Mouse (Mus musculus): ENCODE measurements at regions not wholly inside any gene's neighbourhood (a gene's known extent, or its start where the extent isn't known, plus 50 kb on each side); places are given as distances from the start of the nearest gene placed in this dataset.
A peak's percentile ranks its signal among the peaks of the same experiment; 100 is the strongest.

DNA sequence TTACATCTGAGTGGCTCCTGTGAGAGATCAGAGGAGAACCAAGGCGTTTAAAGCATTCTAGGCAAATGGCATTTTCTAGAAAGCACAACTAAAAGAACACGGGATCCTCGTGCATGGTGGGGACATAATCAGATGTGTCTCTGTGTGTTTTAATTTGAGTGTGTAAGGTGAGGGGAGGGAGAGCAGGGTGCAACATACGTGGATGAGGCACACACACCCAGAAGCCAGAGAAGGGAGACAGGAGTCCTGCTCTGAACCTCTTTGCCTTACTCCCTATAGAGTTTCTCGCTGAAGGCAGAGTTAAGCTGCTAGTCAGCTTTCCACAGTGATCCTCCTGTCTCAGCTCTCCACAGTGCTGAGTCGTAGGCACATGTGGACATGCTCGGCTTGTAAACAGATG, 386.1 kb downstream of the Cbln4 start:
- ATAC-seq (ENCODE audit: low read depth), result no peak
- Histone ChIP-seq H3K27me3 (no peaks in the 10 kb centered on the region), H3K27ac (replicated peaks) (no peak overlapping the region), H3K9me3 (no peaks in the 10 kb centered on the region), H3K9ac (no peak overlapping the region), H3K36me3 (no peaks in the 10 kb centered on the region), H3K4me3 (no peak overlapping the region), H3K4me2 (no peak overlapping the region), H3K4me1 (replicated peaks) (peaks cover 5% of the 10 kb centered on the region; the same call in 1 of the 2 replicates)
- WGBS, result 61% methylated on average over 7 of the region's 7 CpGs

DNA sequence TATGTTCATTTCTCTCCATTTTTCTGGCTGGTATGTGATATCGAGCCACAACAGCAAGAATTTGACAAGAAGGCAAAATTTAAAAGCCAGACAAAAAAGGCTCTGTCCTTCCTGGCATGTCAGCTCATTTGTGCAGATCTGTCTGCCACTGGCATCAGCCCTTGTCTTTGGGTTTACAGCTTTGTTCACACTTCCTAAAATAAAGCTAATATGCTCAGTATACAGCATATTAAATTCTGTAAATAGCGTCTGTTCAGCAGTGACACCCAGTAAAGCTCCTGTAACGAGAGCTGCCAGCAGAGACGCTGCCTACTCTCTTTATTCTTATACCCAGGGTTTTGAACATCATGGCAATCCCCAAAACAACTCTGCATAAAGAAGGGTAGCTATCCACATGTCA, 401.5 kb downstream of the Cbln4 start:
- no peak for ATAC-seq (ENCODE audit: low read depth)
- H3K27ac ChIP-seq (replicated peaks), result no peak overlapping the region
- WGBS, result 83% methylated on average over 4 of the region's 4 CpGs

DNA sequence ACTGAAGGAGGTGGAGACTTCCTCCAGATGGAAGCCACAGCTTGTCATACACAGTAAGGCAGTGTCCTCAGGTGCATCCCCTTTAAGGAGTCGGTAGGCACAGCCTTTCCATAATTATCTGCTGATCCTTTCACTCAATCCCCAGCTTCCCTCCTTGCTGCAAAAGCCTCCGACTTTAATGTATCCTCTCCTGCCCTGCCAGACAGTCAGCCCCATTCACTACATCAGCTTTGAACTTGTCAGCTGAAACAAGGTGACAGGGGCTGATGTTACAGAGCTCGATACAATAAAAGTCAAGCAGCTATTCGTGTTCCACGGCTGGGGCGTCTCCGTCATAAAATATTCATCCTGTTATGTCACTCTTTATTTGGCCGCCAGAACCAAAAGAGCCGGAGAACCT, 402.8 kb downstream of the Cbln4 start:
- H3K4me1 ChIP-seq (replicated peaks), result peaks cover 4% of the 10 kb centered on the region; the same call in 1 of the 2 replicates
- H3K9ac ChIP-seq, result no peak overlapping the region
- no peak overlapping the region for H3K27ac ChIP-seq (replicated peaks)
- no peaks in the 10 kb centered on the region for H3K27me3 ChIP-seq
- H3K9me3 ChIP-seq, result no peaks in the 10 kb centered on the region
- no peak overlapping the region for H3K4me3 ChIP-seq
- no peak for ATAC-seq (ENCODE audit: low read depth)
- H3K36me3 ChIP-seq, result no peaks in the 10 kb centered on the region
- H3K4me2 ChIP-seq, result no peak overlapping the region
- WGBS, result 79% methylated on average over 9 of the region's 9 CpGs

More for the DNA sequence above, 401.5 kb downstream of the Cbln4 start:
- H3K4me1 ChIP-seq (replicated peaks), result peaks cover 4% of the 10 kb centered on the region; the same call in 1 of the 2 replicates
- no peak overlapping the region for H3K4me2 ChIP-seq
- no peaks in the 10 kb centered on the region for H3K27me3 ChIP-seq
- H3K9me3 ChIP-seq, result no peaks in the 10 kb centered on the region
- no peak overlapping the region for H3K9ac ChIP-seq
- H3K36me3 ChIP-seq, result no peaks in the 10 kb centered on the region
- no peak overlapping the region for H3K4me3 ChIP-seq

DNA sequence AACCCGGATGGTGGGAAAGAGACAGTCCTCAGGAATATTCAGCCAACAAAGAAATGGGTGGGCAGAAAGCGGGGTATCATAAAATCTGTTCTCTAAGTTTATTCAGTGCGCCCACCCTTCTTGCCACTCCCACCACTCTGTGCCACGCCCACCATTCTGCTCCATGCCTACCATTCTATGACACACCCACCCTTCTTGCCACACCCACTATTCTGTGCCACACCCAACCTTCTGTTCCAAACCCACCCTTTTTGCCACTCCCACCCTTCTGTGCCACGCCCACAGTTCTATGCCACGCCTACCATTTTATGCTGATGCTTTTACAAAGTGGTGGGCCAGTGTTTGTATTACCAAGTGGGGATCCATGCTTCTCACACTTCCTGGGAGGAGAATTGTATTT, 404.3 kb downstream of the Cbln4 start:
- WGBS, result 93% methylated on average over 6 of the region's 6 CpGs
- Histone ChIP-seq H3K27me3 (no peaks in the 10 kb centered on the region), H3K9me3 (no peaks in the 10 kb centered on the region), H3K4me1 (replicated peaks) (peaks cover 10% of the 10 kb centered on the region), H3K4me2 (no peak overlapping the region), H3K4me3 (no peak overlapping the region), H3K27ac (replicated peaks) (no peak overlapping the region), H3K36me3 (no peaks in the 10 kb centered on the region), H3K9ac (no peak overlapping the region)
- no peak for ATAC-seq (ENCODE audit: low read depth)

DNA sequence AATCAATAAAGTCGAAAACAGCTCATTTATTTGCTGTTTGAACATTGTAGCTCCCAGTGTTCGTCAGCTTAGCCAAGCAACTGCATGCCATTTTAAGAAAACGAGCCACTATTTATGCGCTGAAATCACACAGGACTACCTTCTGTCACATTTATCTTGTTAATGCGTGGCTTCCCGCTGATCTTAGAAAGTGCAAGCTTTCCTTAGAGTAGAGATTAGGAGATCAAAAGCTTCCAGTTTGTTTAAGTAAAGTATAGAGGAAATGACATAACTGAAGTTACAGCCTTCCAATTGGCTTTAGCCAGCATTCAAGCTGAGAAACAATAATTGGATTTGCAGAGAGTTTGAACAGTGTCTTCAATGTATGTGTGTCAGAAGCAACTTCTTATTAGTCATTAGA, 406.4 kb downstream of the Cbln4 start:
- H3K9ac ChIP-seq, result no peak overlapping the region
- no peak for ATAC-seq (ENCODE audit: low read depth)
- 33% methylated on average over 6 of the region's 6 CpGs for WGBS
- no peaks in the 10 kb centered on the region for H3K9me3 ChIP-seq
- H3K36me3 ChIP-seq, result no peaks in the 10 kb centered on the region
- peaks cover 21% of the 10 kb centered on the region for H3K4me1 ChIP-seq (replicated peaks)
- no peak overlapping the region for H3K4me2 ChIP-seq
- no peaks in the 10 kb centered on the region for H3K27me3 ChIP-seq
- H3K27ac ChIP-seq (replicated peaks), result no peak overlapping the region
- no peak overlapping the region for H3K4me3 ChIP-seq

DNA sequence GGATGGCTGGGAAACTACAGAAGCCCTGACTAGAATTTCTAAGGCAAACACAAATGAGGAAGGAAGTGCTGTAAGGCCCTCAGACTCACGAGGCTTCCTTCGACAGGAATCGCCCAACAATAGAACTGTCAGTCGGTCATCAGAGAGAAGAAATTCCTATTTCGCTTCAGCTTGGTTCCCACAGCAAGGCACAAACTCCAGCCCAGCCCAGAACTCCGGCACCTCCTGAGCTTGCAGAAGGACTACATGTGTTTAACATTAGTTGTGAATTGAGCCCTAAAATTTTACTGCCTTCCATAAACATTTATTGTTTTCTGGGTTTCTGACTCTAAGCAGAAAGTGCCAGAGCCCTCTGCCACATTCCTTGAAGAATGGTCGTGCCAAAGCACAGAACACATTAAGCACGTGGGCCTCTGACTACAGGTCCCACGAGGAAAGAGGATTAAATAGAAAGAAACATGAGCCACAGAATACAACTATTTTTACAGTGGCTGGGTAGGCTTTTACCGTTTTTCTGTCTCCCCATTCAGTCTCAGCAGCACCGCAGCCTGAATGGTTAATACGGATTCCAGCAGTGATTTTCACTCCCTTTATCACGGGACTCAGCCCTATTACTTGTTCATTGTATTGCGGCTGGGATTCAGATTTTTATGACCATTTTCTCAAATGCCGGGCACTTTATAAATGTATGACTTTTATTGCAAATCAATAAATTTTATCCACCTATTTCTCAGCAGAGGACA, 409.7 kb downstream of the Cbln4 start:
- Histone ChIP-seq H3K4me1 (replicated peaks) (peaks cover 21% of the 10 kb centered on the region), H3K9me3 (no peaks in the 10 kb centered on the region), H3K9ac (no peak overlapping the region), H3K27me3 (peaks cover 5% of the 10 kb centered on the region; the same call in 1 of the 2 replicates), H3K36me3 (no peaks in the 10 kb centered on the region), H3K4me2 (no peak overlapping the region), H3K4me3 (no peak overlapping the region), H3K27ac (replicated peaks) (no peak overlapping the region)
- 7% methylated on average over 15 of the region's 15 CpGs for WGBS
- 0 out of 2 replicates have a peak, but pooled peaks have one; percentile 52 for ATAC-seq (ENCODE audit: low read depth)

DNA sequence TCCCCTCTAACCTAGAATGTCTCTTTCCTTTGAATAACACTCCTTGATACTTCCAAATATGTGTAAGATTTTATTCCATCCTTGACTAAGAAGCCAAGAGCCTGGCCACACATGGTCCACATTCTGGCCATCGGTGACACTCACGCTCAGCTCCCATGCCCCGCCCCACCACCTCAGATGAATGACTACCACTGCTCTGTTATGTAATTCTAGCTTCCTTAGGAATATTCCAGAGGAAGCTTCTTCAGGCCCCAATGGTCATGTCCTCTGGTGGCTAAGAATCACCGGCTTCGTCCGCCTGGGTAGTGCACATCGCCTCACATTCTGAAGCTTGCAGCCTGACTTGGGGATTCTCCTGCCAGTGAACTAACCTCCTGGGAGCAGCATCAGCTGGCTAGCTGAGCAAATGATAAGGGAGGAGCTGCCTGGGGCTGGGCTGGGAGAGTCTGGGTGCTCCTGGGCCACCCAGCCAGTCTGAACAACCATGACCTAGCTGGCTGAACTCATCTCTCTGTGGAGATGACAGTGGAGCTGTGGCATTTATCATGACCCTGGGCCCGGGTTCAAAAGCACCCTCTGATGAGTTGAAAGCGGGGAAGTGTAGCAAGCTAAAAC, 413.1 kb downstream of the Cbln4 start:
- no peak for ATAC-seq (ENCODE audit: low read depth)
- Histone ChIP-seq H3K4me1 (replicated peaks) (peaks cover 17% of the 10 kb centered on the region), H3K27me3 (peaks cover 5% of the 10 kb centered on the region; the same call in 1 of the 2 replicates), H3K27ac (replicated peaks) (no peak overlapping the region), H3K36me3 (no peaks in the 10 kb centered on the region), H3K4me2 (no peak overlapping the region), H3K9me3 (no peaks in the 10 kb centered on the region), H3K9ac (no peak overlapping the region), H3K4me3 (no peak overlapping the region)
- WGBS, result 87% methylated on average over 9 of the region's 9 CpGs

DNA sequence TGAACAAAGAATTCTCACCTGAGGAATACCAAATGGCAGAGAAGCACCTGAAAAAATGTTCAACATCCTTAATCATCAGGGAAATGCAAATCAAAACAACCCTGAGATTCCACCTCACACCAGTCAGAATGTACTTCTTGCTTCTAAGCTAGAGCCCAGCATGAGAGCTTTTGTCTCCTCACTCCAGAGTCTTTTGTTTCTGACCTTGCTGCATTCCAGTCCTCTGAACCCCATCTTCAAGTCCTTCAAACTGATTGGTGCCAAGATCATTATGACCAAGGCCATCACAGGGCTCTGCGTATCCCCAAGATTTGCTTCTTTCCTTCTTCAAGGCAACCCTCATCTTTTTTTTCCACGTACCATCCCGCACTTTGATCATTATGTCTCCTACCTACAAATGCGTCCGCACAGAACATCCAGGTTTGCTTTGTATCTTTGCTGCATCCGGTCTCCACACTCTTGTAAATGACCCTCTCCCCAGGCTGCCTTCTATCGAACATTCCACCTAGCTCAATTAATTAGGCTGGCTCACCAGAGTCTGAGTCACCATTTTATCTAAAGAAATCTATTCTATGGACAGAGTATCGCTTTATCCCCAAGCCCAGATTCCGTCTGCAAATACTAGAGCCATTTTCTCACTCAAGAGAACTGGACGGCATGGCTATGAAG, 414.9 kb downstream of the Cbln4 start:
- ATAC-seq (ENCODE audit: low read depth), result no peak
- Histone ChIP-seq H3K27ac (replicated peaks) (no peak overlapping the region), H3K4me3 (no peak overlapping the region), H3K9me3 (no peaks in the 10 kb centered on the region), H3K9ac (no peak overlapping the region), H3K36me3 (no peaks in the 10 kb centered on the region), H3K27me3 (peaks cover 5% of the 10 kb centered on the region; the same call in 1 of the 2 replicates), H3K4me2 (no peak overlapping the region), H3K4me1 (replicated peaks) (peaks cover 5% of the 10 kb centered on the region)
- 94% methylated on average over 10 of the region's 10 CpGs for WGBS

DNA sequence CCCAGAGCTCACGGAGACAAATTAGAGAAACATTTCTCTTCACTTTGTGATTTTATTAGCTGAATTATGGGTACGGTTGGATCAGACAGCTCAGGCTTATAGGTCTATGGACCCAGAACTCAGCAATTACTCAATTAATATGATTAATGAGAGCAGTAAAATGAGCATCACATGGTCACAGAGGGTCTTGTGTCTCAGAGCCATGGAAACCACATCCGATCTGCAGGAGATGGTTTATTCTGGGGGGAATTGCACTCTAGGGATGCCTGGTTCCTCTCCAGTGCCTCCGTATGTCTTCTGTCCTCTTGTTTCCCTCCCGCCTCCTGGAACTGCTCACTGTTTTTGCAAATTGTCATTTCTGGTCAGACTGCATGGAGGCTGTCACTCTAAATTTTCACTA, 422.6 kb downstream of the Cbln4 start:
- Histone ChIP-seq H3K36me3 (no peaks in the 10 kb centered on the region), H3K27me3 (peaks cover 3% of the 10 kb centered on the region; the same call in 1 of the 2 replicates), H3K9ac (no peak overlapping the region), H3K9me3 (no peaks in the 10 kb centered on the region), H3K4me3 (no peak overlapping the region), H3K27ac (replicated peaks) (0 out of 2 replicates have a peak overlapping the region, but pooled peaks have one; percentile 43), H3K4me2 (no peak overlapping the region), H3K4me1 (replicated peaks) (peaks cover 14% of the 10 kb centered on the region)
- WGBS, result 25% methylated on average over 5 of the region's 5 CpGs
- peak; percentile 55 for ATAC-seq (ENCODE audit: low read depth)

DNA sequence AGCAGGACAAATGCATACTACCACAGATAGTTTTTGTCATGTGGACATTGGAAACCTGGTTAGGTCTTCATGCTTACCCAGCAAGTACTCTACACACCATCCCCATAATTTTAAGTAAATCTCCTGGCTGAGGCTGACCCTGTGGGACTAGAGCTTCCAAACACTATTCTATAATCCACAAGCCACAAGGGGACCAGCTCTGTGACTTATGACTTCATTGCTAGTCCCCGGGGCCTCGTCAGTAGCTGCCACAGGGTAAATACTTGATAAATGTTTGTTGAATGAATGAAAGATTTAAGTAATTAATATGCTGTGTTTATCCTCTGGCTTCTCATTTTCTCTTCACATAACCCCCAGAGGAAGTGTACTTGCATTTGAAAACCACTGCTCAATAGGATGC, 423.0 kb downstream of the Cbln4 start:
- H3K9ac ChIP-seq, result no peak overlapping the region
- peaks cover 3% of the 10 kb centered on the region; the same call in 1 of the 2 replicates for H3K27me3 ChIP-seq
- peak; percentile 62 for ATAC-seq (ENCODE audit: low read depth)
- 0 out of 2 replicates have a peak overlapping the region, but pooled peaks have one; percentile 43 for H3K27ac ChIP-seq (replicated peaks)
- H3K4me2 ChIP-seq, result no peak overlapping the region
- no peak overlapping the region for H3K4me3 ChIP-seq
- peaks cover 14% of the 10 kb centered on the region for H3K4me1 ChIP-seq (replicated peaks)
- WGBS, result 60% methylated on average over 2 of the region's 2 CpGs
- H3K9me3 ChIP-seq, result no peaks in the 10 kb centered on the region
- no peaks in the 10 kb centered on the region for H3K36me3 ChIP-seq

DNA sequence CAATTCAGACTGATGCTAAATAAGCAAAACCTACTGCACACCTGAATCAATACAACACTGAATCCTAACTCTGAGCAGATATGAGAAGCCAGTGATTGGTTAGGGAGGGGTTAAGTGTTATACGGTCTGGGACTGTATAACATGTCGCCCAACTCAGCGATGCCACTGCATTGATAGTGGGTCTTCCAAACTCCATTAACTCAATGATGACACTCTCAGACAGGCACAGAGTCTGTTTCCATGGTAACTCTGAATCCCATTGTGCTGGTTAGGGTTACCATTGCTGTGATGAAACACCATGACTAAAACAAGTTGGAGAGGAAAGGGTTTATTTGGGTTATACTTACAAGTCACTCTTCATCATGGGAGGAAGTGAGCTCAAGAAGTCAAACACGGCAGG, 424.5 kb downstream of the Cbln4 start:
- peaks cover 14% of the 10 kb centered on the region for H3K4me1 ChIP-seq (replicated peaks)
- H3K4me2 ChIP-seq, result no peak overlapping the region
- WGBS, result 72% methylated on average over 4 of the region's 4 CpGs
- no peak; the same call in 1 of the 2 replicates for ATAC-seq (ENCODE audit: low read depth)
- H3K27ac ChIP-seq (replicated peaks), result no peak overlapping the region
- H3K36me3 ChIP-seq, result no peaks in the 10 kb centered on the region
- H3K27me3 ChIP-seq, result peaks cover 3% of the 10 kb centered on the region; the same call in 1 of the 2 replicates
- no peaks in the 10 kb centered on the region for H3K9me3 ChIP-seq
- no peak overlapping the region for H3K4me3 ChIP-seq
- no peak overlapping the region for H3K9ac ChIP-seq

DNA sequence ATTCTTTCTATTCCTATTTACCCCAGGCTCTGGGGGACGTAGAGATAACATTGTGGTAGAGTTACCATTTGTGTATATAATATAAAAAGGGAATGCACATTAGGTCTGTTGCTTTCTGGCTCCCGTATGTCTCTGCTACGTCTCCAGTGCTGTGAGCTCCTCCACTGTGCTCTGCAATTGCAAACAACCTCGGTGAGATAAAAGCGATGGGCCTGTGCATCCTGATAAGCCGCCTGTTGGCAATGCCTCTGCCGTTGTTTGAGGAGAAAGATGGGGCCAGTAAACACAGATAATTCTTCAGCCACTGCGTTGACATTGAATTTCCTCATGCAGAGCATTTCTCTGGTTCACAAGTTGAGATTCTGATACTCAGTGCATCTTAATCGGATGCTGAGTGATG, 424.9 kb downstream of the Cbln4 start:
- H3K9me3 ChIP-seq, result no peaks in the 10 kb centered on the region
- no peaks in the 10 kb centered on the region for H3K36me3 ChIP-seq
- peaks cover 14% of the 10 kb centered on the region for H3K4me1 ChIP-seq (replicated peaks)
- no peak overlapping the region for H3K4me3 ChIP-seq
- H3K9ac ChIP-seq, result no peak overlapping the region
- H3K27ac ChIP-seq (replicated peaks), result no peak overlapping the region
- no peak overlapping the region for H3K4me2 ChIP-seq
- H3K27me3 ChIP-seq, result peaks cover 3% of the 10 kb centered on the region; the same call in 1 of the 2 replicates
- WGBS, result 84% methylated on average over 9 of the region's 9 CpGs
- no peak for ATAC-seq (ENCODE audit: low read depth)
